Mouse (Mus musculus) hindbrain, postnatal 0 days (tissue): ENCODE results near the gene Nob1. TPM values are rescaled to one million over a fixed set of nuclear protein-coding genes. Genes with fewer than 3 reads are reported as not detected.

Source experiments
- ATAC-seq: fragments of 200-750 bp; cut with Nextera tagmentation; 2 replicates; pipeline ENCODE4 v1.8.0; 2017; ENCODE audit warnings: mild to moderate bottlenecking, moderate TSS enrichment, moderate library complexity
- DNase-seq: peaks from one replicate; pipeline ENCODE4 v3.0.0-alpha.2; 2015; ENCODE audit warnings: low spot score
- H3K27ac ChIP-seq: fragments of 300-500 bp; sonication (generic); 2 replicates; pipeline ENCODE4 v1.5.1; 2014; ENCODE audit warnings: mild to moderate bottlenecking
- H3K27me3 ChIP-seq: fragments of 300-500 bp; sonication (generic); 2 replicates; pipeline ENCODE4 v1.6.1; 2014; ENCODE audit warnings: low read length, mixed read lengths; ENCODE audit not compliant: insufficient read depth
- H3K36me3 ChIP-seq: fragments of 300-500 bp; sonication (generic); 2 replicates; pipeline ENCODE4 v1.6.1; 2014; ENCODE audit warnings: low read length, mixed read lengths; ENCODE audit not compliant: insufficient read depth
- H3K4me1 ChIP-seq: fragments of 300-500 bp; sonication (generic); 2 replicates; pipeline ENCODE4 v1.6.1; 2014; ENCODE audit warnings: antibody characterized with exemption, low read length, mixed read lengths; ENCODE audit not compliant: insufficient read depth
- H3K4me2 ChIP-seq: fragments of 300-500 bp; sonication (generic); 2 replicates; pipeline ENCODE4 v1.6.1; 2014; ENCODE audit warnings: low read depth, mild to moderate bottlenecking, low read length, moderate library complexity, mixed read lengths
- H3K4me3 ChIP-seq: fragments of 300-500 bp; sonication (generic); 2 replicates; pipeline ENCODE4 v1.5.1; 2014; ENCODE audit warnings: low read length
- H3K9ac ChIP-seq: fragments of 300-500 bp; sonication (generic); replicated peaks from 2 replicates; pipeline ENCODE4 v1.6.1; 2014; ENCODE audit warnings: mild to moderate bottlenecking, low read length, moderate library complexity, mixed read lengths
- H3K9me3 ChIP-seq: fragments of 300-500 bp; sonication (generic); 2 replicates; pipeline ENCODE4 v1.6.1; 2016; ENCODE audit warnings: low read length, mixed read lengths
- CTCF ChIP-seq: IDR thresholded peaks from 2 replicates; pipeline ENCODE4 v1.5.1; 2016; ENCODE audit warnings: antibody characterized with exemption, control low read depth, low read depth
- WGBS: fragments of 180-500 bp; shearing (Covaris S2); extraction: QIAGEN DNeasy Blood & Tissue Kit; methylation state at CpG from one replicate; pipeline ENCODE4 v1.1.7; 2014; 5-methylcytosine and 5-hydroxymethylcytosine counted together
- polyA plus RNA-seq: library from polyadenylated mRNA; unstranded; fragments of >200 nt; fragmentation: Nextera tagmentation; extraction: Ambion mirVana; gene quantifications from 2 replicates; pipeline ENCODE4 v1.2.1, GENCODE M21; 2015
- total RNA-seq: library from RNA; depleted of rRNA; stranded (reverse); fragments of >200 nt; gene quantifications from 2 replicates; pipeline ENCODE4 v1.2.3, GENCODE M21; 2014; rRNA removed

Nob1 gene
- total RNA-seq (14.7 and 24.9 TPM in 2 replicates), polyA plus RNA-seq (48.9 and 49.5 TPM in 2 replicates)

DNA sequence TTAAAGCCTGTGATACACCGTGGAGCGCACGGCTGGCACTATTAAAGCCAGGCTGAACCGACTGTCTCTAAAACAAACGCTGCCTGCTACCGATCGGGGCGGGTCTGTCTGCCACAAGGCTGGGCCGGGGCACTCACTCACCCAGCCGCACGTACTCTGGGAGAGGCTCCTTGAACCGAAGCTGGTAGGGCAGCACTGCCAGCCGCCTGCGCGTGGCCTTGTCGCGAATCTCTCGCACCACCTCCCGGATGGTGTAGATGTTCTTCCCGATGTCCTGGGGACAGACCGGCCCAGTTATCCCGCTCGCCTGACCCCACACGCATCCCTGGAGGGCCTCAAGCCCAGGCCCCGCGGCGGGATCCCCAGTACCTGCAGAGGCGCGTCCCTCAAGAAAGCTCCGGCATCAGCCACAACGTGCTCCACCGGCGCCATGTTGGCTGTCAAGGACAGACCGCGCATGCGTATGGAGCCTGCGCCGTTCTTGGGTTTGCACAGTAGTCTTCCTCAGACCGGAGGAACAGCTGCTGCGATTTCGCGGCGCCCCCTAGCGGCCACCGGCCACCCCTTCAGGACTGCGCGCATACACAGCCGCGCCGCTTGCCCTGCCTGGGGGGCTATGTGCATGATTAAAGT is at the start of gene Nob1:
Gene Nob1 (minus strand): TSS at position 455 of the 633 bp plus-strand sequence.
- no peaks in the 10 kb centered on the region for H3K27me3 ChIP-seq
- ATAC-seq (peak; percentile 99), DNase-seq (peak; percentile 99)
- peaks cover 17% of the 10 kb centered on the region; the same call in 1 of the 2 replicates for H3K36me3 ChIP-seq
- WGBS: under 1% methylated on average over 50 of the region's 50 CpGs
- peak within 1 kb of the TSS; percentile 71; the same call in 1 of the 2 replicates for H3K27ac ChIP-seq
- H3K9me3 ChIP-seq: no peaks in the 10 kb centered on the region
- TF ChIP-seq CTCF: peak; percentile 99
- peak within 1 kb of the TSS; percentile 70 for H3K4me2 ChIP-seq
- no peaks in the 10 kb centered on the region for H3K4me1 ChIP-seq
- peak within 1 kb of the TSS; percentile 71 for H3K9ac ChIP-seq
- peak within 1 kb of the TSS; percentile 68 for H3K4me3 ChIP-seq

DNA sequence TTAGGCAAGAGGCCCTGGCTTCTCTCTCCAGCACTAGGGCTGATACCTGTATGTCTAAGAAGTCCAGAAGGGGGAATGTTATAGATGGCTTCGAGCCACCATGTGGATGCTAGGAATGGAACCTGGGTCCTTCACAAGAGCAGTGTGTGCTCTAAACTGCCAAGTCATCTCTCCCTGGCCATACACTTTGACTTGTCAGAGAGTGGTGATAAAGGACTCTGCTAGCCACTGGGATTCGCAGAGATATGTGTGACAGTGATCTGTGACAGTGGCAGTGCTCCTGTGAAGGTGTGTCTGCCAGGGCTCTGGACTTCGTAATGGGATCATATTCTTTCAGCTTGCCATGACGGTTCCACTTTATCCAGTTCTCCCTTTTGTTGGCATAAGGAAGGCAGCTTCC is 48.5 kb upstream of the Nob1 start:
- H3K9ac ChIP-seq: no peak overlapping the region
- H3K4me2 ChIP-seq: no peak overlapping the region
- no peaks in the 10 kb centered on the region for H3K9me3 ChIP-seq
- H3K27ac ChIP-seq: no peak overlapping the region
- no peak for ATAC-seq
- H3K4me3 ChIP-seq: no peak overlapping the region
- 90% methylated on average over 4 of the region's 4 CpGs for WGBS
- no peaks in the 10 kb centered on the region for H3K4me1 ChIP-seq
- no peaks in the 10 kb centered on the region for H3K27me3 ChIP-seq
- TF ChIP-seq CTCF: no peak
- no peaks in the 10 kb centered on the region for H3K36me3 ChIP-seq
- no peak for DNase-seq

DNA sequence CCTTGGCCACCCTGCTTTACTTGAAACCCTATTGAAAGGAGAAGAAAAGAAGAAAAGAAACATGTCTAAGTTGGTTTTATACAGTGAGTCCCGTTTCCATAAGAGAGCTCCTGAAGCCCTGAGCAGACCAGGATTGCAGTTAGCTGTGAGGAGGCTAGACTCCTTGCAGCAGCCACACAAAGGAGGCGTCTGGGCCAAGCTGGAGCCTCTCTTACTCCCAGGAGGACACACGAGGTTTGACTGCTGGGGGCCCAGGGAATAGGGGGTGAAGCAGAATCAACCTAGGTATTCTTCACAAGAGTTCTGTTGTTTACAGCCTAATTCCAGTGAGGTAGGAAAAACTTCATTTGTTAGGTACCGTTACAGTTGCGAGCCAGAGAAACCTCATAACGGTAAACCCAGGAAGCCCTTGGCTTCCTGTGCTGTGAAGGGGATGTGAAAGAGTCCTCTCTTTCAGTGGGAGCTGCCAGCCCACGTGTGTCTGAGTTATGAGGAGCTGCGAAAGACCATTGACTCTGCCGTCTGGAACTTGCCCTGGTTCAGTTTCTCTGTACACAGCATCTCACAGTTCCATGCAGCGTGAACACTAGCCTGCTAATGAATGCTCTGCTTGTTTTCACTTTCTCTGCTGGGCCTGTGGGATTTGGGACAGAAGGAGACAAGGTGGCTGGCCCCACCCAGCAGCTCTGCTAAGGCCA is 47.7 kb upstream of the Nob1 start:
- Histone ChIP-seq H3K27ac (no peak overlapping the region), H3K4me3 (no peak overlapping the region), H3K9me3 (no peaks in the 10 kb centered on the region), H3K4me2 (no peak overlapping the region), H3K36me3 (no peaks in the 10 kb centered on the region), H3K27me3 (no peaks in the 10 kb centered on the region), H3K9ac (no peak overlapping the region), H3K4me1 (no peaks in the 10 kb centered on the region)
- 63% methylated on average over 10 of the region's 10 CpGs for WGBS
- peak; percentile 40 for DNase-seq
- TF ChIP-seq CTCF: no peak
- peak; percentile 68; the same call in 1 of the 2 replicates for ATAC-seq

- no peak for TF ChIP-seq CTCF
Observed at GRCm38 (mm10) chr8:107470302-107470701, 45.5 kb upstream of the Nob1 start.

GRCm38 (mm10) chr8:107468811-107469302 is 44.0 kb upstream of the Nob1 start:
- Histone ChIP-seq H3K4me2 (no peak overlapping the region), H3K36me3 (no peaks in the 10 kb centered on the region), H3K27me3 (no peaks in the 10 kb centered on the region), H3K9ac (no peak overlapping the region), H3K27ac (no peak overlapping the region), H3K4me1 (no peaks in the 10 kb centered on the region), H3K4me3 (no peak overlapping the region), H3K9me3 (no peaks in the 10 kb centered on the region)
- no peak for TF ChIP-seq CTCF
- peak; percentile 27 for DNase-seq
- ATAC-seq: no peak
- WGBS: 62% methylated on average over 8 of the region's 8 CpGs

More at GRCm38 (mm10) chr8:107470302-107470701, 45.5 kb upstream of the Nob1 start:
- Histone ChIP-seq H3K27ac (no peak overlapping the region), H3K9me3 (no peaks in the 10 kb centered on the region), H3K27me3 (no peaks in the 10 kb centered on the region), H3K4me2 (no peak overlapping the region), H3K4me1 (no peaks in the 10 kb centered on the region), H3K9ac (no peak overlapping the region), H3K36me3 (no peaks in the 10 kb centered on the region), H3K4me3 (no peak overlapping the region)
- DNase-seq: no peak
- WGBS: 60% methylated on average over 5 of the region's 5 CpGs
- ATAC-seq: no peak

- H3K27me3 ChIP-seq: no peaks in the 10 kb centered on the region
- H3K27ac ChIP-seq: no peak overlapping the region
- TF ChIP-seq CTCF: peak; percentile 49
- H3K4me1 ChIP-seq: no peaks in the 10 kb centered on the region
- no peak overlapping the region for H3K4me3 ChIP-seq
- ATAC-seq (no peak), DNase-seq (peak; percentile 27)
- H3K9ac ChIP-seq: no peak overlapping the region
- H3K4me2 ChIP-seq: no peak overlapping the region
- 92% methylated on average over 5 of the region's 5 CpGs for WGBS
- 0 out of 2 replicates have a peak, but pooled peaks cover 11% of the 10 kb centered on the region for H3K36me3 ChIP-seq
- no peaks in the 10 kb centered on the region for H3K9me3 ChIP-seq
Observed at GRCm38 (mm10) chr8:107466642-107467041, 41.8 kb upstream of the Nob1 start.
